Mouse (Mus musculus) heart, postnatal 10 days (tissue): Measurements from ENCODE around the gene Pgm2l1. TPM values are rescaled to one million over a fixed set of nuclear protein-coding genes. Genes with fewer than 3 reads are reported as not detected.

ENCODE experiments used
- DNase-seq, 2 experiments: peaks; one replicate each; pipeline ENCODE4 v3.0.0; 2021
- intact Hi-C: fragments of 180-260 bp; cut with DNase I; formaldehyde crosslinking; loops from one replicate; pipeline ENCODE4 v1.15.1; 2025
- total RNA-seq, 2 experiments: library from RNA; stranded (reverse); gene quantifications; 2 replicates each; pipeline ENCODE4 v1.2.3; 2021

Pgm2l1 gene
- total RNA-seq = 1 to 10 TPM; 6.9 to 7.0 TPM

DNA sequence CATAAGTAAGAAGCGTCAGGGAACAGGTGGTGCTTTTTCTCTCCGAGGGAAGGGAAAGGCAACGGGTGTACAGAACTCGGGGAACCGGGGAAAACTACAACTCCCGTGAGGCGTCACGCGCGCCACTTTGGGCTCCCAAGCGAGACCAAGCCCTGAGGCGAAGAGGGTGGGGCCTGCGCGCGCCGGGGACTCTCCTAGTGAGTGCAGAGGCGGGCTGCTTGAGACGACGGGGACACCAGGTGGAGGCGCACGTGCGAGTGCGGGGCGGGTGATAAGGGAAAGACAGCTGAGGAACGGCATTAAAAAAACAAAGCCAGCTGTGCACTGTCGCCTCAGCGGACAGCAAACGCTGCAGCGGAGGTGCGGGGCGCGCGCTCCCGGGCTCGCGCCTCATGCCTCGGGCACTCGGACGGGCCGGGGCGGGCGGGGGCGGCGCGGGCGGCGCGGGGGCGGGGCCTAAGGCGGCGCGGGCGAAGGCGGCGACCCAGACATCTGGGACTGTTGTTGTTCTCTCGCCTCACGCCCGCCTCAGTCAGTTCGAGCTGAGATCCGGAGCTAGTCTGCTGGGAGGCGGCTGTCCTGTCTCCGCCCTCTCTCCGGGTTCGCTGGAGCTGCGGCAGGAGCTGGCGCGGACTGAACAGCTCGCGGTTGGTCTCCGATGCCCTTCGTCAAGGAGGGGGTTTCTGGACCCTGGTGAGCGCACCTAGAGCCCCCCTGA, at the start of gene Pgm2l1:
Gene Pgm2l1 (plus strand): TSS at position 237 of the 718 bp plus-strand sequence.
- intact Hi-C loops = no loop called here
- DNase-seq = peak; percentile 96 to 97

DNA sequence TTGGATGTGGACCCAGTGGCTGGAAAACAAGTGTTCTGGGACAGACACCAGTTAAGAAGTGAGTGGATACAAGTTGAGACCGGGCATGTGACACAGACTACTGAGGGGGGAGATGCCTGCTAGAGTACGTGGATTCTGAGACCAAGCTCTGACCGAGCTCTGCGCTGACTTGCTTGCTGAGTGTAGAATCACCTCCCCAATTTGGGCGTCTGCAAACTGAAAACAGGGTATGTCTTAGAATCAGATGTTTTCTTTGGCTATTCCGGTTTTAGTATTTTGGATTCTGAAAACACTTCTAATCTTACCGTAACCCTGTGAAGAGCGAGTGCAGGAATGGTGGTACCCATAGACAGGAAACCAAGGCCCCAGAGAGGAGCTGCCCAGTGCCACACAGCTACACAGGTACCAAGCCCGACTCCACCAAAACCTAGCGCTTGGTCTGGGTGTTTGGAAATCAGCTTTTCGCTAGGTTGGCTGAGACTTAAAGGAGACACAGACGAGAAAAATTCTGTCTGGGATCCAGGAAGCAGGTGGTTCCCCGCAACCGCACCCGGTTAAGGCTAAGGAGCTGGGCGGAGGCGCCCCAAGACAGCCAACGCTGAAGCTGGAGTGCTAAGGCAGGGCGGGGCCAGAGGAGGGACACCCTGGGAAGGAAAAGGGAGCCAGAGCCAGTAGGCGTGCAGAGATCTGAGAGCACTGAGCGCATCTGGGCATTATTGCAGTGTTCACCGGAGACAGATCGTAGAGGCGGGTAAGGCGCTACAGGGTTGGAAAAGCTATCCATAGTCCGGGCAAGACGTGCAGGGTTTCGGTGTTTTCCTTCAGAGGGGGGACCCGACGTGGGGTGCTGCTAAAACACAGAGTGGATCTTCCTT, 48.9 kb upstream of the Pgm2l1 start:
- peak; percentile 51 to 53 for DNase-seq

DNA sequence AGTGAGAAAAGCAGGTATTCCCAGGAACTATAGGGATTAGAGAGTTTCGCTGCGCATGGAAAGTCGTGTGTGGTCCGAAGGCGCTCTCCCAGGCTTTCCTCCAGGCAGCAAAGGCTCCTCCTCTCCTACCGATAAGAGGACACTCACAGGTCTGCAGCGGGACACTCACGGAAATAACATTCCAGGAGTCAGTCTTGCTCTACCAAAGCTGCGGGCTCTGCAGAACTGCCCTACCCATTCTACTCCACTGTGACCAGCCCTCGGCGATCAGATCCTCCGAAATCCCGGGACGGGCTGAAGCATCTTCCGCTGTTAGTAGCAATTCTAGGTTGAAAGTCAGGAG, 48.3 kb upstream of the Pgm2l1 start:
- intact Hi-C loops = no loop called here
- peak in 1 of 2 experiments; percentile 17 for DNase-seq

More for the DNA sequence above, 48.9 kb upstream of the Pgm2l1 start:
- intact Hi-C loops = no loop called here

DNA sequence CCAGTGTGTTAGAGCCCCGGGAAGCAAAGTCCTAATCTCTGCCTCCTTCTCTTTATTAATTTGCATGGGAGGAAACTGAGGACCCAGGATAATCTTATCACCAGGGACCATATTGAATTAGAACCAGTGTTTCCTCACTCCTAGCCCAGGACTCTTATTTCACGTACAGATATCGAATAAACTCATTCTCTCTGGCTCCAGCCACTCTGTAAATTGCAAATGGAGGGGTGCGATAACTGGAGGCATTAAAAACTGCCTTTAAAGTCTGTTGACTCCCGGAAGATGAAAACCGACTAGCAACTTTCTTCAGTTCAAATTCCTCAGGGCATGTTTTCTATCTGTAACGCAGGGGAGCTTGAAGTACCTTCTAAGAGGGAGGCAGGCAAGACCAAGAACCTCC, 47.8 kb upstream of the Pgm2l1 start:
- intact Hi-C loops = no loop called here
- DNase-seq = no peak

DNA sequence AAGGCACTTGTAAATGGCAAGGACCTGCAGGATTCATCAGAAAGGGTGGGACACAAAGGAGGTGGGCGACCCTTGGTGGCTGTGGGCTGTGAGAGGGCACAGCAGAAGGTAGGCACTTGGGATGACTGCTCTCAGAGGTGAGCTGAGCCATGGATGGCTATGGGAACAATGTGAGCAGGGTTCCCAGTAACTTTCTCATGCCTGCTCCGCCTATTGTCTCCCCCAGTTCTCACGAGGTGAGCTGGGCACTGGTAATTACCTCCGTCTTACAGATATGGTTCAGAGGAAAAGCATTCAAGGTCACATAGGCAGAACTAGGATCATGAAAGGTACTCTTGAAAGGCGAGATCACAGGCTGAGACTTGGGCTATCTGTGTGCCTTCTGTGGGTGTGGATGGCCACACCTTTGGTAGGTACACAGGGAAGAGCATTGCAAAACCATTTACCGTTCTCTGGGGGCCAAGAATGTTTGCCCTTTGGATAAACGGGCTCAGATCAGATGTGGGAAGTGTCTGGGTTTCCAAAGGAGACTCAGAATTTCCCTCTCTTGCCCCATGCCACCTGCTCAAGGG, 47.3 kb upstream of the Pgm2l1 start:
- intact Hi-C loops = no loop called here
- no peak for DNase-seq

DNA sequence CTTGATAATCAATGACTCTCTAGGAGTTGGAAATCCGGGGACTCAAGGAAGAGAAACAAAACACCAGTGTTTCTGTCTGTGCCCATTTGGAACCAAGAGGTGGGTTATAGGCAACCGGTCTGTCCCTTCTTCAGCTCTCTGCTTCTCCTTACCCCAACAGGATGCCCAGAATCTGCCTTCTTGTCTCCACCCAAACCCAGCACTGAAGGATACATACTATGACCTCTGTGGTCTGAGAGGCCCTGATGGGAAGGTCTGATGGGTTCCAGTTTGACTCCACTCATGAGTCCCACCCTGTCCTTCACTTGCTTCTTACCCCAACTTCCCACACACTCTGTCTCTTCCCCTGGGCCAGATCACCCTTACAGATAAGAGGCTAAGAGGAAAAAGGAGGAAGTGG, 46.0 kb upstream of the Pgm2l1 start:
- DNase-seq = no peak
- intact Hi-C loops = no loop called here

DNA sequence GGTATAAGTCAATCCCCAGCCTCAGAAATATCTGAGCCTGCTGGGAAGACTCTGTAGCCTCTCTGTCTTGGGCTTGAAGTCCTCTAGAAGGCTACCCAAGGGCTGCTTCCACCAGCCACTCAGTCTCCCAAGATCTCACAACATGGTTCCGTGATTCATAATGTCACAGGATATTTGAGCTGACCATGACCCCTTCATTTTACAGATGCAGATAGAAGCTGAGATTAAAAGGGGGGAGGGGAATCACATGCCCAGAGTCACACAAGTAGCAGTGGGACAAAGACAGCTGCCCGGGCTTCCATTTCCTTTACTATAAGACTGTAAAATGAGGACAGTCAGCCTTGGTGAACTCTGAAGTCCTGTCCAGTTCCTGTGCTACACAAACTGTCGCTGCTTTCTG, 45.6 kb upstream of the Pgm2l1 start:
- intact Hi-C loops = no loop called here
- no peak for DNase-seq

DNA sequence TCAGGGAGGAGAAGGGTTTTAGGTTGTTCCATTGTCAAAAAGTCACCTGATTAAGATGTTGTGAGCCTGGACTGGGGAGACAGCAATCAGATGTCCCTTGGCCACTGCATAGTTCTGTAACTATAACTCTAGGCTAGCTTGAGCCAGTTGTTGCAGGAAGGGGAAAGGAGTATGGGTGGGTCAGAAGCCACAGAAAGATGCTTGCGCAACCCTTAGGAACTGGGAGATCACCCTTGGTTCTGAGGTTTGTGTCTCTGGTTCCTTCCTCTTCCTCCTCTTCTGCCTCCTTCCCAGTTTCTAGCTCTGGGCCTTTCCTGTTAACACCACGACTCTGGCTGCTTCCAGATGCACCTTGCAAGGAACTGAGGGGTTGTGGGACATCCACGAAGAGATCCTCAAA, 44.8 kb upstream of the Pgm2l1 start:
- intact Hi-C loops = no loop called here

DNA sequence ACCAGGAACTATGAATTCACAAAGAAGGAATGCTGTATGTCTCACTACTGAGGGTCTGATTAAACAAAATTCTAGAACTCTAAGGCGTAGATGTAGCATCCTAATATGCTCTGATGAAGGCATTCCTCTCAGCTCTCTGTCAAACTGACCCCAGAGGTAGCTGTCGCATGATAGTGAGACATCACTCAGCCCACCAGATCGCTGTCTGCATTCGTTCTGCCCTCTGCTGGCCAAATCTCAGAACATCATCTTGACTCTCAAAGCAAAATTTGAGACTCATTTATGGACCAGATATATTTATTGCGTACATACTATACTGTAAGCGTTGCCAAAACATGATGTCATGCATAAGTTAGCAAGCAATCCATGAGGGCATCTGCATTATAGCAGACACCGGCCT, 39.6 kb upstream of the Pgm2l1 start:
- peak; percentile 52 to 68 for DNase-seq
- intact Hi-C loops = loop anchor here (2.0 to 5.0 kb wide), 2 partner anchors 29 to 175 kb away; partner anchors contain the start of gene Lipt2

More for the DNA sequence above, 44.8 kb upstream of the Pgm2l1 start:
- no peak for DNase-seq

DNA sequence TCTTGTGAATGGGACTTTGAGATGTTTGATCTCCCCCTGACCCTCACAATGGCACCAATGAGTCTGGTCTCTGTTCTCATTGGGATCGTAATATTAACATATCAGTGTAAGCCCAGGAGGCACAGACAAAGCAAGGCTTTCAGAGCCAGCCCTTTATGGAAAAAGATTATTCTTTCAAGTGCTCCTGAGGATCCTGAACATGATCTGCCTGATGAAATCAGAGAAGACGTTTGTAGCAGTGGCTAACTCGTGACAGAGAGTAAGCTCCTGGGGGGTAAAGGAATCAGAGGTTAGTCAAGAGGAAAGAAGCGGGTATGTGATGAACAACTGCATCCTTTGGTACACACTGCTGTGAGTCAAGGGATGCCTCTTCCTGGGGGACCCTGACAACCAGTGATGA, 37.0 kb upstream of the Pgm2l1 start:
- intact Hi-C loops = loop anchor here (1.0 kb wide), 1 partner anchor 44 kb away; no protein-coding TSS in a partner anchor
- DNase-seq = no peak

DNA sequence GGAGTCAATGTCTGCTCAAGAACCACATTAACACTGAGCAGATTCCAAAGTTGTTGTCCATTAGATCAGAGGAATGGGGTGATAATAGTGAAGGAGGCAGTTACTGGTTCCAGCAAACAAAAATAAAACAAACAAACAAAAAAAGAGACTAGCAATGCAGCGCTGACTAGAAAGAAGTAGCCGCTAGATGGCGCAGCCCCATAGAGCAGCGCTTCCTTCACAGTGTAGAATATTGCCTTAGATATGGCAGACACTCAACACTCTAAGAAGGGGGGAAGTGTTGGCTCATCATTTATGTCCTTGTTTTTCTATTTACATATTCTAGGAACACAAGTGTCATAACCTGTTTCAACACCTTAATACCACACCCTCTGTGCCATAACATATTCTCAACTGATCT, 36.4 kb upstream of the Pgm2l1 start:
- intact Hi-C loops = loop anchor here (1.0 kb wide), 1 partner anchor 44 kb away; no protein-coding TSS in a partner anchor
- DNase-seq = peak; percentile 65 to 76

DNA sequence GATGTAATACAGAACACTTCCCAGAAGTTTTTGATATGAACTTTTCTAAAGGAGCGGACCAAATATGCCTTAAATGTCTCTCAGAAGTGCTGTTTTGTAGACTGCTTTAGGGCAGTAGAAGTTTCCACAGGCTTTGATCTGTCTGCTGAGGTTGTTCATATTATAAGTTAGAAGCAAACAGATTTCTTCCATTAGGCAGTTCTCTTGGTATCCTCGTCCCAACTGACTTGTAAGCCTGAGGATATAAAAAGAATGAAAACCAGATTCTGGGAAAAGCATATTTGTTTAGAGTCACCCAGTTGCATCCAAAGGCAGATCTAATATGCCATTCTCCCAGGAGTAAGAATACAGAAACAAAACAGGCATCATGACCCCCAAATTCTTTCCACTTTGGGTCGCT, 26.0 kb upstream of the Pgm2l1 start:
- intact Hi-C loops = no loop called here

DNA sequence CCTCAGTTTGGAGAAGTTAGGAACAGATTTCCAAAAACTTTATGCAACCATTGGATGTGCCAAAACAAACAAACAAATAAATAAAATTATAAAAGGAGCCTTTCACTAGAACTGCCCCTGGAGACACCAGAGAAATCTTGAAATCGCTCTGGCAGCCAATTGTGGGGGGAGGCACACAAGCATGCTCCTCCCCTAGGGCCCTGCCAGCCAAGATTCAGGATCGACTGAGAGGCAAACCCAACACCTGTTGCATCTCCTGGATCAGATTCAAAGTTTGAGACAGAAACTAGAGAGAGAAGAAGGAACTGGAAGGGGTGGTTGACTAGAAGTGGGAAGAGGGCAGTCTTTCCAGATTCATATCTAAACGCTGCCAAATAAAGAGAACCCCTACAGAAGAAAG, 23.6 kb upstream of the Pgm2l1 start:
- intact Hi-C loops = no loop called here
- DNase-seq = no peak

More for the DNA sequence above, 26.0 kb upstream of the Pgm2l1 start:
- no peak for DNase-seq

DNA sequence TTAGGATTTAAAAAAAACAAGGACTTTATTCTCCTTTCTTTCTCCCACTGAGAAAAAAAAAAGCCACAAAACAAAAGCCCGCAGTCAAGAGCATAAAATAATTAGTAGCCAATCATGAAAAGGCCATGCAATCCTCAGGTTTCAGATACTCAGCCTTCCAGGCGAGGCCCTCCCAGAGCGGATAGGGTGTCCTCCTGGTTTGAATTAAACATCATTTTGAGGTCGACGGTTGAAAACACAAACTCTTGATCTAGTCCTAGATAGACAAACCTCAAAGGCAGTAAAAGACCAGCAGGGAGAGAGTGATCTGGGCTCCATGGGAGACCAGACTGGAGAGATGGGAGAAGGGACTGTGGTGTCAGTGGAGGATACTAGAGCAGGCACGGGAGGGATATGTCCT, 22.3 kb upstream of the Pgm2l1 start:
- intact Hi-C loops = no loop called here
- DNase-seq = no peak

DNA sequence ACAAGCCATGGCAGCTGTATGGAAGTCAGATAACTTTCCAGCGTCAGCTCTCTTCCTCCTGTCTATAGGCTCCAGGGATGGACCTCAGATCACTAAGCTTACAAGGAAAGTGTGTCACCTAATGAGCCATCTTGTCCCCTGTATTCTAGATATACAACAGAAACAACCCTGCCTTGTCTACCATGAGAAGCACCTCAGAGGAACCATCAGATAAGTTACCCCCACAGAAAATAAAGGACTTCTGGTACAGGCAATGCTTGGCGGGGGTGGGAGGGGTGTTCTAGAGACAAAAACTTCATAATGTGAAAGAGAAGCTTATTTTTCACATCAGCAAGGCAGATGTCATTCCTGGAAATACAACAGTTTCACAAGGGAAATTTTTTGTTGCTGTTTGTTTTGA, 21.1 kb upstream of the Pgm2l1 start:
- intact Hi-C loops = no loop called here
- DNase-seq = no peak

DNA sequence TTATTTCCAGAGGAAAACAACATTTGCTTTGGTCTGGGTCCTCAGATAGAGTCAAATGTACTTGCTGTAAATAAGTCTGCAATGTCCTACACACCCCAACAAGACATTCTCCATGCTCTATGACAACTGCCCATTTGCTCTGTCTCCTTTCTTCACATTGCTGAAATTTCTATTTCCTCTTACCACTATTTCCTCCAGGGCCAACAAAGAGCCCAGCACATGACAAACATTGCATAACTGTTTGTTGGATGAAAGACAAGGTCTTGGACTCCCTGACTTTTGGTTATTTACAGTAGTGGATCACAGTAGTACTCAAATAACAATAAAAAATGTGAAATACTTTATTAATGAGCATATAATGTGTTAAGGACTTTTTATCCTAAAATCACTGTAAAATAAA, 19.3 kb upstream of the Pgm2l1 start:
- DNase-seq = no peak
- intact Hi-C loops = no loop called here

DNA sequence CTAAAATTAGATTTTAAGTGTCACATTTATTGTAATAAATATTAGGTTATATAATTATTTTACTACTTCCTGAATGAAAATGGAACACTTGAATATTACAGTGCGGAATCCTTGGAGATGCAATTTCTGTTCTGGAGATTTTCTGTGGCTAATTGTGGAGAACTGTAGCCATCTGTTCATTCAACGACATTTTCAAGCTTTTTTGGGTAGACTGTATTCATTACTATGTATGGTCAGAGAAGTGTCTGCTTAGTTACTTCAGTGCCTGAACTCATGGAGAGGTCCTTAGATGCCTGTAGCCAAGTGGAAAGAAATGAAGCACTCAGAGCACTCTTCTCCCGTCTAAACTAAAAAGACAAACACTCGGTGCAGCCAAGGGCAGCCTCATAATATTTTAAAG, 12.9 kb upstream of the Pgm2l1 start:
- DNase-seq = no peak
- intact Hi-C loops = no loop called here

DNA sequence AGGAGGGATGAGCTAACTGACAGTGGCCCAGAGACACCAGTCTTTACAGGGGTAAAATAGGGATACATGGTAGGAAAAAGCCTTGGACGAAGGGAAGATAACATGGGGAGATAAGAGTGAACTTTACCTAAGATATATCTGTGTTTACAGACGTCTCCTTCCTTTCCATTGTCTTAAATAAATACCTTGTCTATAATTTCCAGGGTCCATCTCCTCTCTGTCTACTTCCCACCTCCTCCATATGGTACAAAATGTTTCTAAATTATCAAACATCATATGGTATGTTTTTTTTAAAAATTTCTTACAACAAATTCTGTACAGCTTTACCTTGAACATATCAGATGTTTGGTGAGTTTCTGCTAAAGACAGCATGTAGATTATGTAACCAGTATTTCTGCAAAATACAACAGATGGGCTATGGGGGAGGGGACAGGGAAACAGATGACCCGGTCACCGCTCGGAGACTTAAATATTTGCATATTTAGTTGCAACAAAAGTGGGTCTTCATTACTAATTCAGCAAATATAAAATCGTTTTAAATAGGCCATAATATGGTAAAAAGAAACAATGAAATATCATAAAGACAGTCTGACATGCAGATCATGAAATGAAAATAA, 12.0 kb upstream of the Pgm2l1 start:
- intact Hi-C loops = no loop called here
- DNase-seq = no peak

DNA sequence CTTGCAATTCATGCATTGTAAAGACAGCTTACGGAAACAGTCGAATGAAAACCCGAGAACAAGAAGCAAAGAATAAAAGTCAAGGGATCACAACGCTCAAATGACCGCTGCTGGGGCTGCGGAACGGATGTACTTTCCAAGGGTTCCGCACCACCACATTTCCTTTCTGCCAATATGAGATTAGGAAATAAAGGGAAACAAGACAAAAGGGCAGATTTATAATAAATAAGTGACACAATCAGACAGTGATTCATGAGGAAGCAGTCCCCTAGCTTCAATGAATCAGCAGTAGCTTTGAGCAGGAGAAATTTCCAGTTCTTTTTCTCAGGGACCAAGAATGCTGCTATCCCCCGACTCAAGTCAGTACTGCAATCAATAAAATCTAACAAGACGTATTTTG, 11.2 kb upstream of the Pgm2l1 start:
- no peak for DNase-seq

DNA sequence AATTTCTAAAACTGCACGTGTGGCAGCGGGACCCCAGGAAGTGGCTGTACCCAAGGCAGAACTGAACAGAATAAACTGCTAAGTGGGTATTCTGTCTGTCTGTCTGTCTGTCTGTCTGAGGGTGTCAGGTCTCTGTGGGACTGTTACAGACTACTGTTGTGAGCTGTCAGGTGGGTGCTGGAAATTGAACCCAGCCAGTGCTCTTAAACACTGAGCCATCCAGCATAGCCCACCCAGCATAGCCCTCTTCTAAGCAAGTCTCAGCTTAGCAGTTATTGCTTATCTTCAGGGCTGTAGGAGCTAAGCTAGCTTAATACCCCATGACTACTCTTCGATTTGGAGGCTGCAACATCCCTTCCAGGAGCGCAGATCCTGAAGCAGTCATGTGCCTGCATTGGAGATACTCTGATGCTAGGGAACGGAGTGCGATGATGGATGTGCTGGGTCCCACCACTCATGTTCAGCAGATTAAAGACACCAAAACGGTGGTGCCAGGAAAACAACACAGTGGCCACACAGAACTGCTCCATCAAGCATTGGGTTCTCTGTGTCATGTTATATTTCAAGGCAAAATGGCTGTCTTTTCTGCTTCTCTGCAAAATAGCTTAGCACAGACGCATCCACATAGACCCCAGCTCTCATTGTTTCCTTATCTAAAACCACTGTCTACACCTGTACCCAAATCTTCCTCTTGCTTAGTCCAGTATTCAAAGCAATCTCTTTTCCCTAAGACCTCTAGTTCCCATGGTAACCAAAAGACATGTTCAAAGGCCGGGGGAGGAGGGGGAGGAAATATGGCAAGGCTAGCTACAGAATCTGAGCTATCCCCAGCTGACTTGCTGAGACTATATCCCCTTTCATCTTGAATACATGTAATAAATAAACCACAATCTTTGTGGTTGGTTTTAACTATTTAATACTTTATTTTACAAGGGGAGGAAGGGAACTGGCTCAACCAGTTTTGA, 10.3 kb upstream of the Pgm2l1 start:
- intact Hi-C loops = no loop called here
- DNase-seq = no peak

More for the DNA sequence above, 11.2 kb upstream of the Pgm2l1 start:
- intact Hi-C loops = no loop called here
